Mouse (Mus musculus): ENCODE results near the gene Ffar1.
"Not testable (repeated sequence)": the region's sequence is repeated elsewhere in the genome, so short reads cannot be mapped to it uniquely, and the experiment has no call there.

Ffar1 gene

DNA sequence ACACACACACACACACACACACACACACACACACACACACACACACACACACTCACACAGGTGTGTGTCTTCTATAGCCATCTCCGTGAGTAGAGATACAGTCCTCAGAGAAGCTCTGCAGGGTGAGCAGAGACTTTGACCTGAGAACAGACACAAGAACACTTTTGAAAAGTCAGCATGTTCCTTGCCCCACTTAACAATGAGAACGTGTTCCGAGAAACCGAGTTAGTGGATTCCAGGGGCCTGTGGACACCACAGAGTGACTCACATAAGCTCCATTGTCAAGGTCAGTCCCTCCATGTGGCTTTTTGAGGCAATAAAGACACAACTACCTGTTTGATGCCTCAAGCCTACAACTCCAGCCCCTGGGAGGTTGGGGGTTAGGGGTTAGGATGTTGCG, 14.0 kb downstream of the Ffar1 start:
- DNase-seq = peak; percentile 35 to 53

GRCm38 (mm10) chr7:30846505-30847053, 14.8 kb downstream of the Ffar1 start:
- no peak for DNase-seq

GRCm38 (mm10) chr7:30844676-30845297, 16.6 kb downstream of the Ffar1 start:
- no peak for DNase-seq

- no peak for DNase-seq
Observed at GRCm38 (mm10) chr7:30842092-30842491, 19.3 kb downstream of the Ffar1 start.

DNA sequence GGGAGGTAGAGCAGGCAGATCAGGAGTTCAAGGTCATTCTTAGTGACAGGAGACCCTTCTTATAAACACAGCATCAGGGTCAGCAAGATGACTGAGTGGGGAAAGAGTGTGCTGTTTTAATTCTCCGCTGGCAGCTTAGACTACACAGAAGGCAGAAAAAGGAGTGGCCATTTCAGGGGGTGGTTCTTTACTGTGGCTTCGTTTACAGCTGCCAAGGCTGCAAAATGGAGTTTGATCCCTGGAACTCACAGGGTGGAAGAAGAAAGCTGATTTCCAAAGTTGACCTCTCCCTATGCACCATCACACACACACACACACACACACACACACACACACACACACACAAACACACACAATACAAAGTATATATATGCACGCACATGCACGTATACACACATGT, 20.0 kb downstream of the Ffar1 start:
- no peak for DNase-seq

DNA sequence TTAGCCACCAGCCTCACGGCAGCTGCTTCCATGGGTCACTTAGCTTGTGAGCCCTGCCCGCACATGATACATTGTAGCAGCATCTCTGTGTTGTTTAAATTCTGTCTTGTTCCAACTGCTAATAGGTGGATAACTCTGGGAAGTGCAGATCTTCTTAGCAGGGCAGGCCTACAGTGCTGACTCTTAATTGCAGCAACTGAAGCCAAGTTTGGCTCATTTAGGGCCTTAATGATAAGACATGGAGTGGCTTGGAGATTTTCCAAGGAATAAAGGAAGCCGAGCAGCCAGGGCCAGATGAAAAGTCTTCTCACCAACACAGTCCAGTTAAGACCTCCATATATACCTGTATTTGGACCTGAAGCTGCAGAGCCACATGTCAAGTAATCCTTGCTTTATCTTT, 21.1 kb downstream of the Ffar1 start:
- DNase-seq = no peak

- no peak for DNase-seq
Observed at GRCm38 (mm10) chr7:30837277-30837676, 24.1 kb downstream of the Ffar1 start.

DNA sequence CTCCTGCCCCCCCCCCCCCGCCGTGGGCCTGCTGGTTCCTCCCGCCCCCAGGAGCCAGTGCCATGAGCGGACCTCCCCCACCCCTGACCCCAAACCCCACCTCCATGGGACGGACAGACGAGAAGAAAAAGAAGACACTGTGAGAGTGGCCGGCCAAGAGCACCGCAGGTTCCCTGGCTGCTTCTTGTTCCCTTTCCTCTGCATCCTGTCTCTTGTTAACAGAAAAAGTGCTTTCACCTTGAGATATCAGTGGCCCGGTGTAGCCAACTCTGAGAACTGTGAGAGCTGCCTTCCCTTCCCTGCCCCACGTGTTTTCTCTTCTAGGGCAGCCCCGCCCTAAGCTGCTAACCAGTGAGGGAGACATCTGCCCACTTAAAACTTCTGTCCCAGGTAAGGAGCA, 28.7 kb downstream of the Ffar1 start:
- not testable (repeated sequence) for DNase-seq

GRCm38 (mm10) chr7:30832261-30832660, 29.1 kb downstream of the Ffar1 start:
- DNase-seq = no peak

DNA sequence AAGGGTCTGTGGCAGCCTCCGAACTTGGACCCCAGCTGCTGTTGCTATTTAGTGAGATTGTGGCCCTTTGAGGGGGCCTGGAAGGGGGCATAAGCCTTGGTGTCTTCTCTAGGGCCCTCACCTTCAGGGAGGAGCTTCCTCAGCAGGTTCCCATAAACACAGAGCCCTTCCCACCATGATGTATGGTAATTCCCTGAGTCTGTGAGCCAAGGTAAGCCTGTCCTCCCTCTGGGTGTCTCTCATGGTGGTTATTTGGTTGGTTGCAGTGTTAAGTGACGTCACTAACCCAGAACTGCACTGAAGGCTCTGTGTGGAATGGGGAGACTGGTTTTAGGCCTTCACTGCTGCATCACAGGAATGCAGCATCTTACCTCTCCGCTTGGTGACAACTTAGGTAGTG, 31.9 kb downstream of the Ffar1 start:
- DNase-seq = no peak

GRCm38 (mm10) chr7:30828871-30829270, 32.5 kb downstream of the Ffar1 start:
- DNase-seq = not testable (repeated sequence)

DNA sequence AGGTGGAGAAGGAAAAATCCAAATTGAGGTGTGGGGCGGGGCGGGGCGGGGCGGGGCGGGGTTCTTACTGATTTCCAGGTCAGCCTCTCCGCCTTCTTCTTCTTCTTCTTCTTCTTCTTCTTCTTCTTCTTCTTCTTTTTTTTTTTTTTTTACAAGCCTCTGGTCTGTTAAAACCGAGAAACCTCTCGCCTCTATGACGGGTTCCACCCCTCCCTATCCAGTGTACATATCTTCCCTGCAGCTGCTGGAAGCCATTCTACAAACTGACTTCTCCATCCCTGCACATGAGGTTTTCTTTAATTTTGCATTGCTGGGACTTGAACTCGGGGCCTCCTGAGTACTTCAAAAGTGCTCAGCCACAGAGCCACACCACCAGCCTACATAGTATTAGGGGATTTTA, 34.7 kb downstream of the Ffar1 start:
- no peak for DNase-seq

DNA sequence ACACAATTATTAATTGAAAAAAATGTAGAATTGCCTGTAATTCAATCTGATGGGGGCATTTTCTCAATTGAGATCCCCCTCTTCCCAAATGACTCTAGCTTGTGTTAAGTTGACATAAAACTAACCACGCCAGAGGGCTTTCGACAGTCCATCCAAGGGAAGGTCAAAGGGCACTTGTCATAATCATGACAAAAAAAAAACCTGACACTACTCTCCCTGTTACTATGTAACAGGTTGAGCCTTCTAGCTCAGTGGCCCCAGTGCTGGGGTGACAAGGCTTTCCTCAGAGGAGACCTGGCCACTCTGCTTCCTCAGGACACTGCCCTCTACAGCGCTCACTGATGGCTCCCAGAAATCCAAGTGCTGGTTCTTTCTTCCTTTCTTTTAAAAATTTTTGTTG, 37.1 kb downstream of the Ffar1 start:
- no peak for DNase-seq

DNA sequence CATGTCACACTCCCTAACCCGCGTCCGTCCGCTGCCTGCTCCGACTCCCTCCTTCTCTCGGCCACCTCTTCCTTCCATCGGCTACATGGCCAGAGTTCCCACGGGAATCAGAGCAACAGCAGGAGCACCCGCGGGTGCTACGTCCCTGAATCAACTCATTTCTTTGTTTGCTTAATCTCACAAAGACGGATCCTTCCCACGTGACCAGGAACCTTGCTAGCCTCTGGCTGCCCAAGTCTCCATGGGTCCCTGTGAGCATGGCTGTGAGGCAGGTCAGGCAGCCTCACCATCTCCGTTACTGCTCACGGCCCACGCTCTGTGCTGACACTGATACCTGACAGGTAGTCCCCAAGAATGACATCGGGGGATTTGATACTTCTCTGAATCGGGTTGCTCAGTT, 37.7 kb downstream of the Ffar1 start, which contains the start of gene Ffar2:
TSS of gene Ffar2 (minus strand) at position 101 of the 400 bp plus-strand sequence.
- DNase-seq = no peak

- DNase-seq = peak in 1 of 2 experiments; percentile 17
Observed at GRCm38 (mm10) chr7:30821532-30821931, 39.8 kb downstream of the Ffar1 start.

DNA sequence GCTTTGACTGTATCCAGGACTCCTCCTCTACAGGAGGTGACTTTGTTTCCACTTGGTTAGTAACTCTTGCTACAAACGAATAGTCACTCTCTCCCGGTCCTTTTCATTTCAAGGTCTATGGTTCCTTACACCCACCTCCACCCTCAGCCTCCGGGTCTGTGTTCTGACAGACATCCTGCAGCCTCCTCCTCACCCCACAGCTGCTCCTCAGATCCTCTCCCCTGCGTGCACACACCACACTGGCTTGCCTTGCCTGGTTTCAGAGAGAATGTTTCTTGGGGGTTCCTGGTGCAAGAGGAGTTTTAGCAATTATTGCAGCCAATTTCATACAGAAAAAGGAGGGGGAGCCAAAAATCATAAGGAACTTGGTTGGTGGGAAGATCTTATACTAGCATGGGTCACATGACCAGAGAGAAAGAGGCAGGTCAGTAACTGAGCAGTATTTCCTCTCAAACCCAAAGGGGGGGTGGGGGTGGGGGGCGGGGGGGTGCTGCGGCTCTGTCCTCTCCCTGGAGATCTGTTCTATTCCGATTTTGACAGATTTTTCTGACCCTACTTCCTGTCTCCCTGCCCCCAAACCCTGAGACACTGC, 40.4 kb downstream of the Ffar1 start:
- no peak for DNase-seq

DNA sequence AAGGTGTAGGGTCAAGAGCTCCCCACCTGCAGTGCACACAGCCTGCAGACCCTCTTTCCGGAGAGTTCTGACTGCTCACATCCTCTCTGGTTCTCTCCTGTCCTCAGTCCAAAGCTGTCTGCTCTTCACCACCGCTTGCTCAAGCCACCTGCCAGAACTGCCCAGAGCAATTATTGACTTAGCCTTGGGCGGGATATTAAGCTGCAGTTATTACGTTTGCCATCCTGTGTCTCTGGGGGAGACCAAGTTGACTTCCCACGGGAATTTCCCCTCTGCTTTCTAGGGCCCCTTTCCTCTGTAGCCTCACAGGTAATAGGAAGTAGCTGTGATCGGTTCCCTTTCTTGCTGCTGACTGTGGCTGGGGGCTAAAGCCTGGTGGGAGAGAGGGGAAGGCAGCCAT, 41.2 kb downstream of the Ffar1 start:
- DNase-seq = no peak

DNA sequence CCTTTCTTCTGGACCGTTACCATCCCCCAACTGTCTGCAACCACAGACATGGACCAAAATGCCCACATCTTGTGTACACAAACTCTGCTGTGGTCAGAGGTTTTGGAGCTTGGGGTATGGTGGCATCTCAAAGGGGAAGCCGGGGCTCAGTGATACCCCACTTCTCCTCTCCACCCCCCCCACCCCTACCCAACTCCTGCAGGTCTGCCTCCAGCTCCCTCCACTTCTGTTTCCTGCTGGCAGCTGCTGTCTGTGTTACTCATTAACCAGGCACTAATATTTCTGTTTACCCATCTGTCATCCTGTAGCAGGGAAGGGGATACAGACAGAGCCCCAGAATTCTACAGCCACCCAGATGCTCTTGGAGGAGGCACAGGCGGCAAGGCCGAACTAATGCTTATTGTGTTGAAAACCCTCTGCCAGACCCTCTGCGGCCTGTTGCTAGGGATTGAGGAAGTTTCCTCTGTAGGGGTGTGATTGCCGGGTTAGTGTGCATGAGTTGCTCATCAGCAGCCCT, 49.0 kb downstream of the Ffar1 start:
- DNase-seq = peak in 1 of 2 experiments; percentile 25

DNA sequence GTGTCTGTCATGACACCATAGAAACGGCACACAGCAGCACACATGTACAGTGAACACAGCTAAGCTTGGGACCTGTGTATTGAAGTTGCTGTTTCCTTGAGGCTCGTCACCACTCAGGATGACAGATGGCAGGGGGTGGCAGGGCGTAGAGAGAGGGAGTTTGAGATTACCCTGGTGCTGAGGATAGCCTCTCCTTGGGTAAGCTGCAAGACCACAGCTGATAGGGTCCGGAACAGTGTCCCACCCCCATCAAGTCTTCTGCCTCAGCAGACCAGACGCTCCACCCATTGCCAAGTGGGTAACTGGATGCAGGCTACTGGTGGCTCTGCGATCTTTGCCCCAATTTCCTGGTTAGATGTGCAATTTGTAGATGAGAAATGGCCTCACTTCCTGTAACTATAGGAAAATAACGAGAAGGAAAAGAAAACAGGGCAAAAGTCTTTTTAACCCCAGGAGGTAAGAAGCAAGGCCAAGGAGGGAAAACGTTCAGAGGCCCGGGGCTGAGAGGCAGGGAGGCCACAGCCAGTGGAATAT, 49.5 kb downstream of the Ffar1 start:
- DNase-seq = no peak

GRCm38 (mm10) chr7:30810319-30810718, 51.0 kb downstream of the Ffar1 start:
- DNase-seq = no peak
